Mouse (Mus musculus) embryonic facial prominence, embryonic 11.5 days (tissue): ENCODE data around the gene Ptpn14. TPM values are rescaled to one million over a fixed set of nuclear protein-coding genes. Genes with fewer than 3 reads are reported as not detected.
A peak's percentile ranks its signal among the peaks of the same experiment; 100 is the strongest.

Experiments used
- ATAC-seq: fragments of 200-750 bp; cut with Nextera tagmentation; replicated peaks from 2 replicates; pipeline ENCODE4 v1.8.0; 2017; ENCODE audit warnings: low read depth; ENCODE audit not compliant: insufficient number of reproducible peaks, low FRiP score, low TSS enrichment
- DNase-seq: peaks from one replicate; pipeline ENCODE4 v3.0.0-alpha.2; 2015; ENCODE audit warnings: low spot score
- H3K27ac ChIP-seq: fragments of 300-500 bp; sonication (generic); replicated peaks from 2 replicates; pipeline ENCODE4 v1.5.1; 2014; ENCODE audit warnings: mild to moderate bottlenecking, low read depth, low read length, control low read depth
- H3K27me3 ChIP-seq: fragments of 300-500 bp; sonication (generic); 2 replicates; pipeline ENCODE4 v1.6.1; 2014; ENCODE audit warnings: mild to moderate bottlenecking, low read length, moderate library complexity, mixed read lengths; ENCODE audit not compliant: control insufficient read depth, insufficient read depth
- H3K36me3 ChIP-seq: fragments of 300-500 bp; sonication (generic); replicated peaks from 2 replicates; pipeline ENCODE4 v1.6.1; 2014; ENCODE audit warnings: low read depth, mild to moderate bottlenecking, low read length, moderate library complexity, mixed read lengths; ENCODE audit not compliant: control insufficient read depth, insufficient read depth
- H3K4me1 ChIP-seq: fragments of 300-500 bp; sonication (generic); 2 replicates; pipeline ENCODE4 v1.6.1; 2014; ENCODE audit warnings: low read length, mixed read lengths; ENCODE audit not compliant: control insufficient read depth, insufficient read depth
- H3K4me2 ChIP-seq: fragments of 300-500 bp; sonication (generic); 2 replicates; pipeline ENCODE4 v1.6.1; 2014; ENCODE audit warnings: low read depth, mild to moderate bottlenecking, control low read depth, low read length, moderate library complexity
- H3K4me3 ChIP-seq: fragments of 300-500 bp; sonication (generic); 2 replicates; pipeline ENCODE4 v1.5.1; 2014; ENCODE audit warnings: low read depth, low read length, control low read depth
- H3K9ac ChIP-seq: fragments of 300-500 bp; sonication (generic); replicated peaks from 2 replicates; pipeline ENCODE4 v1.6.1; 2014; ENCODE audit warnings: mild to moderate bottlenecking, control low read depth, low read length
- H3K9me3 ChIP-seq: fragments of 300-500 bp; sonication (generic); replicated peaks from 2 replicates; pipeline ENCODE4 v1.6.1; 2016; ENCODE audit warnings: mild to moderate bottlenecking, low read length, inconsistent platforms, mixed read lengths; ENCODE audit not compliant: control insufficient read depth
- WGBS: fragments of 180-500 bp; shearing (Covaris S2); extraction: QIAGEN DNeasy Blood & Tissue Kit; methylation state at CpG from one replicate; pipeline ENCODE4 v1.1.7; 2014; 5-methylcytosine and 5-hydroxymethylcytosine counted together
- polyA plus RNA-seq: library from polyadenylated mRNA; unstranded; fragments of >200 nt; fragmentation: Nextera tagmentation; extraction: Ambion mirVana; gene quantifications from 2 replicates; pipeline ENCODE4 v1.2.1, GENCODE M21; 2014

Gene Ptpn14
- polyA plus RNA-seq, 1 experiment from 2014 or later, result 8.0 TPM

- DNase-seq (no peak), ATAC-seq (no peak)
- Histone ChIP-seq H3K4me1 (no peaks in the 10 kb centered on the region), H3K9ac (no peak overlapping the region), H3K27ac (no peak overlapping the region), H3K36me3 (no peaks in the 10 kb centered on the region; the same call in 1 of the 2 replicates), H3K9me3 (no peaks in the 10 kb centered on the region), H3K4me2 (no peak overlapping the region), H3K27me3 (no peaks in the 10 kb centered on the region), H3K4me3 (no peak overlapping the region)
- WGBS, result 84% methylated on average over 5 of the region's 5 CpGs
Measured at GRCm38 (mm10) chr1:189824436-189824835, 96.4 kb downstream of the Ptpn14 start.

DNA sequence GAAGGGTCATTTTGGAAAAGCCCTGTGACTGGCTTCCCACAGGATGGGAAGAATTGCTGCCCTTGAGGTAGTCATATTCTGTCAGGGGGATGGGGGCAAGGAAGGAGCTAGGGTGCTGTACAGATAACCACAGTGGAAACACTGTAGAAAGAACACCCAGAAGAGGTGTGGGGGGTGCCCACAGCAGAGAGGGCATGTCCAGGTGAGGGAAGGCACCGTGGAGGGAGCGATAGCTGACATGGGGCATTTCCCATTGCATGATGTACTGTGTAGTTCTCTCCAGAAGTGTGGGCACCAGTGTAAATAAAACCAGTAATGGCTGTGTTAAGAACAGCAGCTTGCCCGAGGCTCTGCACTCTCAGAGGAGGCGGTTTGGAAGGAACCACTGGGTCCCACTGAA, 102.3 kb downstream of the Ptpn14 start:
- Histone ChIP-seq H3K9me3 (no peaks in the 10 kb centered on the region), H3K36me3 (no peaks in the 10 kb centered on the region; the same call in 1 of the 2 replicates), H3K27me3 (no peaks in the 10 kb centered on the region), H3K9ac (no peak overlapping the region), H3K4me2 (no peak overlapping the region), H3K27ac (no peak overlapping the region), H3K4me3 (no peak overlapping the region), H3K4me1 (no peaks in the 10 kb centered on the region)
- no peak for ATAC-seq
- no peak for DNase-seq
- WGBS, result 60% methylated on average over 4 of the region's 4 CpGs

DNA sequence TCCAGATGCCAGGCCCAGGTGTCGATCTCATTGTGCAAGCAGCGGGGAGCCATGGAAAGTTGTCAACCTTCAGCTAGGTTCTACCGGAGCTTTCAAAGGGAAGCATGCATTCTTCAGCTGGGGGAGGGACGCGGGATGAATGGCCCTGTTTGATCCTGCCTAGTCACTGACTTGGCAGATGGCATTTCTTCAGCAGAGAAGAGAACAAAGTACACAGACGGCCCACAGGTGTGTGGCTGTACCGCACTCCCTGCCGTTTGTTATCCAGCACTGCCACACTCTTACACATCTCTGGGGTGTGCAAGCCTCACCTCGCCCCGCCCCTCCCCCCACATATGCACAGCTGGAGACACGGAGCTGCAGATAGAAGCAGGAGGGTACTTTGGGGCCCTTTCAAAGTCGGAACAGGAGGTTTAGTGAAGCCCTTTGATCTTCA, 102.7 kb downstream of the Ptpn14 start:
- no peak overlapping the region for H3K4me2 ChIP-seq
- ATAC-seq, result peak; percentile 78; the same call in 1 of the 2 replicates
- H3K9ac ChIP-seq, result no peak overlapping the region
- no peaks in the 10 kb centered on the region for H3K4me1 ChIP-seq
- H3K27ac ChIP-seq, result no peak overlapping the region
- DNase-seq, result peak; percentile 38
- WGBS, result 15% methylated on average over 12 of the region's 12 CpGs
- H3K9me3 ChIP-seq, result no peaks in the 10 kb centered on the region
- H3K4me3 ChIP-seq, result no peak overlapping the region
- H3K27me3 ChIP-seq, result no peaks in the 10 kb centered on the region
- H3K36me3 ChIP-seq, result no peaks in the 10 kb centered on the region; the same call in 1 of the 2 replicates

GRCm38 (mm10) chr1:189833351-189833750, 105.3 kb downstream of the Ptpn14 start:
- Histone ChIP-seq H3K27ac (no peak overlapping the region), H3K4me2 (no peak overlapping the region), H3K9me3 (no peaks in the 10 kb centered on the region), H3K4me1 (no peaks in the 10 kb centered on the region), H3K4me3 (no peak overlapping the region), H3K36me3 (no peaks in the 10 kb centered on the region), H3K9ac (no peak overlapping the region), H3K27me3 (no peaks in the 10 kb centered on the region)
- DNase-seq (no peak), ATAC-seq (no peak)
- WGBS, result 61% methylated on average over 7 of the region's 7 CpGs

- no peak overlapping the region for H3K4me2 ChIP-seq
- no peak for DNase-seq
- no peaks in the 10 kb centered on the region for H3K36me3 ChIP-seq
- 66% methylated on average over 13 of the region's 13 CpGs for WGBS
- no peaks in the 10 kb centered on the region for H3K4me1 ChIP-seq
- no peak overlapping the region for H3K27ac ChIP-seq
- ATAC-seq, result no peak
- no peak overlapping the region for H3K4me3 ChIP-seq
- H3K27me3 ChIP-seq, result no peaks in the 10 kb centered on the region
- no peak overlapping the region for H3K9ac ChIP-seq
- no peaks in the 10 kb centered on the region for H3K9me3 ChIP-seq
Measured at GRCm38 (mm10) chr1:189834166-189834565, 106.1 kb downstream of the Ptpn14 start.

GRCm38 (mm10) chr1:189846319-189846718, 118.3 kb downstream of the Ptpn14 start:
- Histone ChIP-seq H3K9me3 (no peaks in the 10 kb centered on the region), H3K4me2 (no peak overlapping the region), H3K27me3 (no peaks in the 10 kb centered on the region), H3K9ac (no peak overlapping the region), H3K4me1 (no peaks in the 10 kb centered on the region), H3K36me3 (peaks cover 6% of the 10 kb centered on the region; the same call in 1 of the 2 replicates), H3K27ac (no peak overlapping the region), H3K4me3 (no peak overlapping the region)
- ATAC-seq, result no peak
- WGBS, result 84% methylated on average over 2 of the region's 2 CpGs
- no peak for DNase-seq

- 56% methylated on average over 11 of the region's 11 CpGs for WGBS
- ATAC-seq (no peak), DNase-seq (no peak)
Measured at GRCm38 (mm10) chr1:189849550-189849949, 121.5 kb downstream of the Ptpn14 start.

GRCm38 (mm10) chr1:189852051-189852450, 124.0 kb downstream of the Ptpn14 start:
- ATAC-seq (no peak), DNase-seq (no peak)
- Histone ChIP-seq H3K9me3 (no peaks in the 10 kb centered on the region), H3K9ac (no peak overlapping the region), H3K27me3 (no peaks in the 10 kb centered on the region), H3K4me2 (no peak overlapping the region), H3K36me3 (peaks cover 6% of the 10 kb centered on the region; the same call in 1 of the 2 replicates), H3K4me3 (no peak overlapping the region), H3K4me1 (no peaks in the 10 kb centered on the region), H3K27ac (no peak overlapping the region)
- WGBS, result 76% methylated on average over 5 of the region's 5 CpGs

More at GRCm38 (mm10) chr1:189849550-189849949, 121.5 kb downstream of the Ptpn14 start:
- Histone ChIP-seq H3K27me3 (no peaks in the 10 kb centered on the region), H3K4me2 (no peak overlapping the region), H3K9me3 (no peaks in the 10 kb centered on the region), H3K36me3 (peaks cover 6% of the 10 kb centered on the region; the same call in 1 of the 2 replicates), H3K27ac (no peak overlapping the region), H3K4me1 (no peaks in the 10 kb centered on the region), H3K9ac (no peak overlapping the region), H3K4me3 (no peak overlapping the region)
